Mouse (Mus musculus) liver, adult 2 months (tissue): ENCODE results near the gene Cmah. TPM values are rescaled to one million over a fixed set of nuclear protein-coding genes. Genes with fewer than 3 reads are reported as not detected.

ENCODE experiments used
- DNase-seq: peaks from one replicate; pipeline ENCODE4 v3.0.0-alpha.2; 2011; ENCODE audit warnings: low read depth, low spot score; ENCODE audit errors: extremely low read depth
- H3K27ac ChIP-seq: fragments of 200-500 bp; replicated peaks from 2 replicates; pipeline ENCODE4 v1.5.1; 2012; ENCODE audit warnings: low read depth, mild to moderate bottlenecking, control low read depth, inconsistent platforms, low read length; ENCODE audit not compliant: insufficient read depth
- H3K27me3 ChIP-seq: fragments of 200-500 bp; 2 replicates; pipeline ENCODE4 v1.6.1; 2012; ENCODE audit warnings: mild to moderate bottlenecking, moderate library complexity, low read length, inconsistent platforms; ENCODE audit not compliant: control insufficient read depth, insufficient read depth
- H3K36me3 ChIP-seq: fragments of 200-500 bp; 2 replicates; pipeline ENCODE4 v1.6.1; 2012; ENCODE audit warnings: low read length, inconsistent platforms; ENCODE audit not compliant: control insufficient read depth, insufficient read depth
- H3K4me1 ChIP-seq: fragments of 200-500 bp; 2 replicates; pipeline ENCODE4 v1.6.1; 2011; ENCODE audit warnings: low read length; ENCODE audit not compliant: control insufficient read depth, insufficient read depth
- H3K4me3 ChIP-seq: fragments of 200-500 bp; 2 replicates; pipeline ENCODE4 v1.5.1; 2011; ENCODE audit warnings: low read depth, mild to moderate bottlenecking, control low read depth, low read length, moderate library complexity; ENCODE audit not compliant: insufficient read depth
- H3K79me2 ChIP-seq: fragments of 200-500 bp; 2 replicates; pipeline ENCODE4 v1.6.1; 2012; ENCODE audit warnings: inconsistent platforms, mild to moderate bottlenecking, low read length, moderate library complexity; ENCODE audit not compliant: control insufficient read depth, insufficient read depth
- H3K9ac ChIP-seq: fragments of 200-500 bp; 2 replicates; pipeline ENCODE4 v1.6.1; 2012; ENCODE audit warnings: low read depth, mild to moderate bottlenecking, control low read depth, inconsistent platforms, low read length
- CTCF ChIP-seq: fragments of 200-500 bp; IDR thresholded peaks from 2 replicates; pipeline ENCODE4 v1.5.1; 2011; ENCODE audit warnings: low read depth, low read length, control low read depth
- POLR2A ChIP-seq: fragments of 200-500 bp; IDR thresholded peaks from 2 replicates; pipeline ENCODE4 v1.6.1; 2011; ENCODE audit warnings: low read length, control low read depth; ENCODE audit not compliant: insufficient read depth; ENCODE audit errors: extremely low read depth
- WGBS: fragments of 180-500 bp; shearing (Covaris S2); methylation state at CpG from one replicate; pipeline ENCODE4 v1.1.7; 2018; 5-methylcytosine and 5-hydroxymethylcytosine counted together
- polyA plus RNA-seq: library from polyadenylated mRNA; depleted of rRNA; stranded (reverse); fragments of >200 nt; gene quantifications from 2 replicates; pipeline ENCODE4 v1.2.3, GENCODE M21; 2012
- total RNA-seq: library from RNA; depleted of rRNA; stranded (reverse); fragments of >200 nt; gene quantifications from 2 replicates; pipeline ENCODE4 v1.2.3, GENCODE M21; 2014

The Cmah gene
- total and polyA plus RNA-seq, 2 experiments, result 11.8 to 49.3 TPM

GRCm38 (mm10) chr13:24297252-24297651 is 30.0 kb upstream of the Cmah start:
- no peaks in the 10 kb centered on the region for H3K27me3 ChIP-seq
- H3K9ac ChIP-seq, result no peak overlapping the region
- H3K4me1 ChIP-seq, result no peaks in the 10 kb centered on the region
- TF ChIP-seq CTCF (peak; percentile 68), POLR2A (no peak)
- peaks cover 16% of the 10 kb centered on the region; the same call in 1 of the 2 replicates for H3K36me3 ChIP-seq
- H3K79me2 ChIP-seq, result no peaks in the 10 kb centered on the region
- no peak overlapping the region for H3K27ac ChIP-seq
- peak; percentile 35 for DNase-seq
- H3K4me3 ChIP-seq, result no peak overlapping the region
- 22% methylated on average over 4 of the region's 4 CpGs for WGBS

GRCm38 (mm10) chr13:24305486-24305885 is 21.7 kb upstream of the Cmah start:
- H3K4me3 ChIP-seq, result no peak overlapping the region
- no peaks in the 10 kb centered on the region for H3K79me2 ChIP-seq
- TF ChIP-seq POLR2A, result no peak
- TF ChIP-seq CTCF, result no peak
- no peaks in the 10 kb centered on the region for H3K4me1 ChIP-seq
- no peak overlapping the region for H3K9ac ChIP-seq
- no peak overlapping the region for H3K27ac ChIP-seq
- H3K27me3 ChIP-seq, result no peaks in the 10 kb centered on the region
- 86% methylated on average over 4 of the region's 4 CpGs for WGBS
- peaks cover 13% of the 10 kb centered on the region for H3K36me3 ChIP-seq
- DNase-seq, result no peak

DNA sequence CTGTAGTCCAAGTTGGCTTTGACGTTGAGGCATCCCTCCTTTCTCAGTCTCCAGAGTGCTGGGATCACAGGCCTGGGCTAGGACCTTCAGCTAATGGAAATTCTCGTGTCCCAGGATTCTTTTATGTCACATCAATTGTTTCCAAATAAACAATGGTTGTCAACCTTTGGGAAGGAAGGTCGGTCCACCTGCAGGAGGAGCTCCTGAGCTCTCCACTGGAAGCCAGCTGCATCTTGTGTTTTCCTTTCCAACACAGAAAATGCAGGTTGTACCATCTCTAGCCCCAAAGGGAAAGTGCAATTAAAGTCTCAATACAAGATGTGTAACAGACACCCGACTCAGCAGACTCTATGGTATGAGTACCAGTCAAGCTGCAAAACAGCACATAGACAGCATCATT is 21.0 kb upstream of the Cmah start:
- no peaks in the 10 kb centered on the region for H3K27me3 ChIP-seq
- no peak overlapping the region for H3K27ac ChIP-seq
- no peaks in the 10 kb centered on the region for H3K4me1 ChIP-seq
- DNase-seq, result no peak
- no peak overlapping the region for H3K4me3 ChIP-seq
- H3K79me2 ChIP-seq, result no peaks in the 10 kb centered on the region
- 62% methylated on average over 4 of the region's 4 CpGs for WGBS
- H3K36me3 ChIP-seq, result peaks cover 14% of the 10 kb centered on the region
- TF ChIP-seq POLR2A (no peak), CTCF (peak; percentile 60)
- no peak overlapping the region for H3K9ac ChIP-seq

GRCm38 (mm10) chr13:24311011-24311940 is 15.9 kb upstream of the Cmah start:
- H3K4me1 ChIP-seq, result no peaks in the 10 kb centered on the region
- H3K79me2 ChIP-seq, result no peaks in the 10 kb centered on the region
- no peak overlapping the region for H3K4me3 ChIP-seq
- no peak for DNase-seq
- no peak overlapping the region for H3K9ac ChIP-seq
- peaks cover 8% of the 10 kb centered on the region for H3K36me3 ChIP-seq
- 90% methylated on average over 8 of the region's 8 CpGs for WGBS
- TF ChIP-seq CTCF (no peak), POLR2A (no peak)
- no peaks in the 10 kb centered on the region for H3K27me3 ChIP-seq
- H3K27ac ChIP-seq, result no peak overlapping the region

GRCm38 (mm10) chr13:24316563-24316962 is 10.6 kb upstream of the Cmah start:
- no peak for DNase-seq
- Histone ChIP-seq H3K27me3 (no peaks in the 10 kb centered on the region), H3K27ac (no peak overlapping the region), H3K9ac (no peak overlapping the region), H3K36me3 (peaks cover 10% of the 10 kb centered on the region), H3K4me3 (no peak overlapping the region), H3K4me1 (peaks cover 2% of the 10 kb centered on the region; the same call in 1 of the 2 replicates), H3K79me2 (no peaks in the 10 kb centered on the region)
- TF ChIP-seq POLR2A (no peak), CTCF (peak; percentile 9; the same call in 1 of the 2 replicates)
- 62% methylated on average over 3 of the region's 3 CpGs for WGBS

GRCm38 (mm10) chr13:24318618-24319017 is 8.6 kb upstream of the Cmah start:
- WGBS, result 31% methylated on average over 4 of the region's 4 CpGs
- Histone ChIP-seq H3K9ac (no peak overlapping the region), H3K4me1 (peaks cover 12% of the 10 kb centered on the region; the same call in 1 of the 2 replicates), H3K27ac (no peak overlapping the region), H3K36me3 (peaks cover 24% of the 10 kb centered on the region), H3K27me3 (no peaks in the 10 kb centered on the region), H3K4me3 (no peak overlapping the region), H3K79me2 (no peaks in the 10 kb centered on the region)
- no peak for TF ChIP-seq POLR2A
- TF ChIP-seq CTCF, result no peak
- peak; percentile 51 for DNase-seq
